20 mouse cellular contexts compared by ENCODE assay signal in genomic region chr11:95159763-95160371, GRCm38 (mm10). TPM values are rescaled to one million over a fixed set of nuclear protein-coding genes. Genes with fewer than 3 reads are reported as not detected.
"Had no signal": no experiment of that assay in that cellular context is flagged by ENCODE, and none has a peak within 500 bp of the region (broad histone marks: within the 10 kb centered on the region; RNA-seq: fewer than 3 reads in every experiment).

No protein-coding gene starts in this region.

- DNase-seq: lung, adult 18-20 months; lung, postnatal 14 days; retina, postnatal 1 day; right cerebral cortex, adult 18-20 months; right cerebral cortex, postnatal 25 days; right cerebral cortex, postnatal 4 days had no signal

- ATAC-seq: lung, postnatal 0 days; midbrain, embryonic 13.5 days; midbrain, embryonic 15.5 days had no signal

- H3K4me2 ChIP-seq: lung, embryonic 14.5 days; midbrain, embryonic 11.5 days; midbrain, embryonic 13.5 days; midbrain, embryonic 15.5 days; neural tube, embryonic 13.5 days; neural tube, embryonic 15.5 days had no signal

- H3K36me3 ChIP-seq: midbrain, embryonic 13.5 days; midbrain, embryonic 15.5 days; neural tube, embryonic 13.5 days; neural tube, embryonic 15.5 days had no signal

- H3K27me3 ChIP-seq: midbrain, embryonic 15.5 days had no signal

- H3K27ac ChIP-seq: liver, embryonic 14.5 days; midbrain, embryonic 13.5 days; midbrain, embryonic 15.5 days; neural tube, embryonic 13.5 days; neural tube, embryonic 15.5 days had no signal

- H3K9ac ChIP-seq: liver, embryonic 14.5 days; lung, embryonic 14.5 days; midbrain, embryonic 13.5 days; midbrain, embryonic 15.5 days; neural tube, embryonic 13.5 days; neural tube, embryonic 15.5 days had no signal

- H3K4me1 ChIP-seq: midbrain, embryonic 13.5 days; midbrain, embryonic 15.5 days; neural tube, embryonic 13.5 days; neural tube, embryonic 15.5 days had no signal

- H3K9me3 ChIP-seq: midbrain, embryonic 13.5 days; midbrain, embryonic 15.5 days; neural tube, embryonic 13.5 days; neural tube, embryonic 15.5 days had no signal

- H3K4me3 ChIP-seq: midbrain, embryonic 13.5 days; midbrain, embryonic 15.5 days; neural tube, embryonic 13.5 days; neural tube, embryonic 15.5 days had no signal

RNA-seq across cellular contexts. Expression of gene Dlx4, which starts 13.8 kb away (rescaled TPM):
- total RNA-seq: megakaryocyte, adult 5-6 weeks; megakaryocyte-erythroid progenitor cell, adult 5-6 weeks; monocyte, adult 5-6 weeks had no signal
- polyA plus RNA-seq: midbrain, embryonic 11.5 days; midbrain, embryonic 13.5 days; midbrain, embryonic 15.5 days; neural tube, embryonic 13.5 days; neural tube, embryonic 15.5 days; small intestine, adult 2 months had no signal

RNA-seq across cellular contexts. Expression of gene Dlx3, which starts 39.9 kb away (rescaled TPM):
- total RNA-seq: megakaryocyte-erythroid progenitor cell, adult 5-6 weeks; monocyte, adult 5-6 weeks had no signal
- polyA plus RNA-seq: liver, embryonic 16.5 days; midbrain, postnatal 0 days had no signal
